Mouse (Mus musculus) megakaryocyte progenitor cell, adult 5-6 weeks (primary cell): Measurements from ENCODE around the gene Galk2. TPM values are rescaled to one million over a fixed set of nuclear protein-coding genes. Genes with fewer than 3 reads are reported as not detected.

Experiments used
- ATAC-seq: replicated peaks from 2 replicates; pipeline ENCODE4 v1.8.0; 2016; ENCODE audit warnings: mild to moderate bottlenecking, moderate TSS enrichment, inconsistent platforms; ENCODE audit not compliant: poor library complexity
- total RNA-seq, 2 experiments: library from RNA; stranded (forward) in 1 of 2; stranded (reverse) in 1 of 2; fragments of 157-497, 149-512 nt in 1 of 2; fragments of 200-1000 nt in 1 of 2; gene quantifications; 2 replicates each; pipeline versions ENCODE4 v1.2.3 to v1.2.4; 2015 to 2017

The Galk2 gene
- total RNA-seq, 2 experiments from 2014 or later, result 24.6 to 44.9 TPM

DNA sequence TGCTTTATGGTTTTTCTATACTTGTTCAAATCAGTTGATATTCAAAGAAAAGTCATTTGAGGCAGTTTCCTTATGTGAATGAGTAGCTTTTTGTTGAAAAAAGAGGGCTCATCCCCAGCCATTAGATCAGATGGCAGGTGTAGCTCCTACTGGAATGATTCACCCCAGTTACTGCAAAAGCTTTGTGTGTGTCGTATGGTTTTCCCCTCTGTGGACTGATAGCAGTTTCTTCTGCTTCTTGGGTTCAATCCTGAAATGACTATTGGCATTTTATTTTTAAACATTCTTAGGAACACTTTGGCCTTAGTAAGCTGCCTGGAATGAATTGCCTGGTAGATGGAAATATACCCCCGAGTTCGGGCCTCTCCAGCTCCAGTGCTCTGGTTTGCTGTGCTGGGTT, 37.4 kb downstream of the Galk2 start:
- no peak for ATAC-seq

DNA sequence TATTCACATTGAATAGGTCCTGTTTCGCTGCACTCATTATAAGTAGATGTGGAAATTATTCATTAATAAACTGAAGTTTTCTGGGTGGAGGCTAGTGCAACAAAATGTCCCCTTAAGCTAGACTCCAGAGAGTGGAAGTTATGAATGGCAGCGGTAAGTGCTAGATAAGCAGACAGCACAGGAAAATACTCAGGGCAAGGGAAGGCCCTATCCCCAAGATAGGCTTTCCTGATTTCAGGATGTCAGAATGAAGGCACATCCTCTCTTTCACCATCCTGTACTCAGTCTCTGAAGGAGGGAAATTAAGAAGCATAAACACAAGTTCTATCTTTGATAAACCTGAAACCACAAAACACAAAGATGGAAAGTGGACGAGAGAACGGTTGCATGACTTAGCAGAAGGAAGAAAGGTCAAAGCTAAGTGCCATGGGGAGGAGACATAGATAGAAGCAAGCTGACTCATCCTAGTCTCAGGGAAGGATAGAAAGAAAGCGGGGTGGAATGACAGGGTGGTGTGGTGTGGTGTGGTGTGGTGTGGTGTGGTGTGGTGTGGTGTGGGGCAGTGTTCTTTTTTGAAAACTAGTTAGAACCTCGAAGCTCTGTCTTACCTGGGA, 42.0 kb downstream of the Galk2 start:
- ATAC-seq, result peak; percentile 95

GRCm38 (mm10) chr2:125901426-125901825, 42.5 kb downstream of the Galk2 start:
- ATAC-seq, result no peak

DNA sequence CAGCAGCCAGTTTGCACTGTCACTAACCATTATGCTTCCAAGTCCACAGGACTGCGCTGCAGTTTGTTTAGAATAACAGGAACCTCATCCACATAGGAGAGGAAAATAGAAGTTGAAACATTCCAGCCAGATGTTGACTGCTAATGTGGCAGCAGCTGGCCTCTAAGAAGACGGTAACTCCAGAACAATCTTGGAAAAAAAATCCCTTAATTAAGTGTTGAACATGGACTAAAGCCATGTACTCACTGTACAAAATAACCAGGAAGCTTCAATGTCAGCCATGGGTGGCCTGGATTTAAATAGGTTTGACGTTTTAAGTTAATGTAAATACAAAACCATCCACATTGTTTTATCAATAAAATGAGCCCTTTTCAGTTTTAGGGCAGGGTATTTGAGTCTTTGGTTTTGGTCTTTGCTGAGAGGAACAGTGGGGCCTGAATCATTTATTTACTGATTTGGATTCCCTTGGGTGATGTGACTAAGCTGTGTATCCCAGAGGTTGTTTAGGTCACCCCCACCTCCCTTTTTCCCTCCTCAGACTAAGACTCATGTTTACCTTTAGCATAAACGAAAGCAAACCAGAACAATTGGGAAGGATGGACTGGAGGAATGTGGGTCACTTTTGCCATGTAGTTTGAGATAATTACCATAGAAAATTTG, 47.6 kb downstream of the Galk2 start:
- ATAC-seq, result no peak

GRCm38 (mm10) chr2:125907580-125908255, 48.8 kb downstream of the Galk2 start:
- ATAC-seq, result peak; percentile 58

DNA sequence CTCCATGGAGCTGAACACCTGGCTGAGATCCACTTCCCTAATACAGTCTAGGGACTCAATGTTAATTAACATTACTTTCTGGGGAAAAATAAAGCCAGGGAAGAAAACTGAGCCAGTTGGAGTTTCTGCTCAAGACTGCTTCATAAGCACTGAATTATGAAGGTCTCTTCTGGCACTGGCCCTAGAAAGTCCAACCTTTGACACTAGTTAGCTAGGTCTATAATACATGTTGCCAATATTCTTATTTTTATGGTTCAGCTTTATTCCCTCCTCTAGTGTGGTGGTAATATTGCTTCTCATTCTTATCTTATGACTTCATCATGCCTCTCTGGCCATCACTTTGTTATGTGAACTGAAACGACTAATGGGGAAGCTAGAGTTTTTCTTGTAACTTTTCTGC, 55.3 kb downstream of the Galk2 start:
- ATAC-seq, result no peak

GRCm38 (mm10) chr2:125914713-125915112, 55.8 kb downstream of the Galk2 start:
- no peak for ATAC-seq

DNA sequence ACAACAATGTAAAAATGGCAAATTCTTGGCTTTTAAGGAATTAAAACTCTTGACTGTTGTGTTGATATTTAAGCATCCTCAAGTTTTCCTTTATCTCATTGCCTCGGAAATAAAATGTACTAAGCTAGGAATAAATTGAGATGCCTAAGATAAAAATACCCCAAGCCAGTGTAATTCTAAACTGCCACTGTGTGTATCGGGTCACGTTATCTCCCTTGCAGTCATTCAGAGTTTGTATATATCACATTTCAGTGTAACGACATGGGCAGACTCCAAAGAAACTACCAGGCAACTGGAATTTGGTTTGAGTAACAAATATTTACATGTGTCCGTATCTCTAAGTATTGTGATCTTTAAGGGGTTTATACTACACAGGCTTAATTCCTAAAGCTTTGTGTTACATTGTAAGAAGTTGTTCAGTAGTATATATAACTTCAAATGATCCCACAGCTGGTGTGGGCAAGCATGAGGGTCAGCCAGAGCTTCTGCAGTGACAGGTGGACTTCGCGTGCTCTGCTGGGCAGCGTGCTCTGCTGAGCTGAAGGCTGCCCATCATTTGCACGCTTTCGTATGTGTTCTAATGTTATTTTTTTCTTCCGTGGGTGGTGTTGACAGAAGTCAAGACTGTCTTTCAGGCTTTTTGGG, 57.9 kb downstream of the Galk2 start:
- no peak for ATAC-seq

DNA sequence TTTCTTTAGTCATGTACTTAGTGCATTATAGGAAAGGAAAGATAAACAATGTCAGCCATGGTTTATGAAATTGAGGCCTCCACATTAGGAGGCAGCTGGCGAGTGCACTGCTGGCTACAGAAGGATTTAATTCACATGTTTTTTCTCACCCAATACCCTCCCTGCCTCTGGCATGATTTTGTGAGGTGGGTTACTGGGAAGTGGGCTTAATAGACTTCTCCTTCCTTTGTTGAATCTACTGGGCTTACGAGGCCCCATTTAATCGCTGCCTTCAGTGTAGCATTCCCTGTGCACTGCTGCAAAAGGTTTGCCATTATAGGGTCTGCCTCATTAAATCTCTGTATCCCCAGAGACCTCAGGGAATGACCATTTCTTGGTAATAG, 58.4 kb downstream of the Galk2 start:
- no peak for ATAC-seq

DNA sequence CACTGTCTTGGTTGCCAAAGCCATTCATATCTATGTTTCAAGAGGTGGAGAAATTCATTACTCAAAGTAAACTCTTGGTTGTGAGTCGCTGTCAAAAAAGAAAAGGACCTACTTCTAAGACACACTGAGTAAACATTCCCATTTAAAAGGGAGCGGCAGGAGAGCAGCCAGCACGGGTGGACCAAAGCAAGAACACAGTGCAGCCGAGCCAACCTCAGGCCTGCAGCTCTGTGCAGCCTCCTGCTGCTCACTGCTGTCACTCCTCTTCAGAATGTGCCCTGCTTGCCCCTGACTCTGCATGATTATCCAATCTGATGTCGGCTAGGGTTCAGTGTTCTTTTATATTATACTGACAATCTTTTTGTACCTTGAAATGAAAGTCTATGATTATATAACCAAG, 62.4 kb downstream of the Galk2 start:
- ATAC-seq, result no peak

DNA sequence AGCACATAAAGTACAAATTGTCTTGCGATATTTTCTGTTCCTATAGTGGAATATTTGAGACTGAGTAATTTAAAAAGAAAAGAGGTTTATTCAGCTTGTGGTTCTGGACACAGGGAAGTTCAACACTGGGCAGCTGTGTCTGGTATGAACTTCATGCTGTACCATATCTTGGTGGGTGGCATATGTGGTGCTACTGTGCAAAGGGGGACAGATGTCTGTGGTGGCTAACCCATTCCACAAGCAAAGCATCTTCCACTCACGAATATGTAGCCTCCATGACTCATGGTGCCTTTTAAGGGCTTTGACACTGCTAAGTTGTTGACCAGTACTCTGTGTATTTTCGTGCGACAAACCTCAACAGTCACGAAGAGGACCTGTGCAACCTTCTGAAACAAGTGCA, 63.2 kb downstream of the Galk2 start:
- ATAC-seq, result no peak

- ATAC-seq, result peak; percentile 90
These were observed 64.0 kb downstream of the Galk2 start for GRCm38 (mm10) chr2:125922877-125923276.

- ATAC-seq, result no peak
These were observed 64.4 kb downstream of the Galk2 start for GRCm38 (mm10) chr2:125923346-125923745.

- no peak for ATAC-seq
These were observed 65.6 kb downstream of the Galk2 start for GRCm38 (mm10) chr2:125924554-125924953.

GRCm38 (mm10) chr2:125925081-125925480, 66.2 kb downstream of the Galk2 start:
- no peak for ATAC-seq

GRCm38 (mm10) chr2:125929396-125929795, 70.5 kb downstream of the Galk2 start:
- no peak for ATAC-seq

DNA sequence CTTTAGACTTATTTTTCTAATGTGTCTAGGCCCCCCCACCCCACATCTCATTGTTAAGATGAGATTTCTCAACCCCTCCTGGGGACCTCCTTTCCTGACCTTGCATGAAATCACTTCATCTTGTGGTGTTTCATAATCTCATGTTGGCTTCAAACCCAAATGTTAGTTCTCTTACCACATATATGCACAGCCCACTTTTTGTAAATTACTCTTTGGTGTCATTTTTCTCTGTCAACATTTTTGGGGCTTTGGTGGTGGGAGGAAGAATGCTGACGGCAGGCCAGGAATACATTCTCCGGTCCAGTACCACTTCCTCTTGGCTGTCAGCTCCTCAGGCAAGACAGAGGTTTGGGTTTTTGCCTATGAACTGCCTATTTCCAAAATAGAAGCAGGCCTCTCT, 71.0 kb downstream of the Galk2 start:
- peak; percentile 64 for ATAC-seq

- ATAC-seq, result no peak
These were observed 72.3 kb downstream of the Galk2 start for GRCm38 (mm10) chr2:125931193-125931592.

DNA sequence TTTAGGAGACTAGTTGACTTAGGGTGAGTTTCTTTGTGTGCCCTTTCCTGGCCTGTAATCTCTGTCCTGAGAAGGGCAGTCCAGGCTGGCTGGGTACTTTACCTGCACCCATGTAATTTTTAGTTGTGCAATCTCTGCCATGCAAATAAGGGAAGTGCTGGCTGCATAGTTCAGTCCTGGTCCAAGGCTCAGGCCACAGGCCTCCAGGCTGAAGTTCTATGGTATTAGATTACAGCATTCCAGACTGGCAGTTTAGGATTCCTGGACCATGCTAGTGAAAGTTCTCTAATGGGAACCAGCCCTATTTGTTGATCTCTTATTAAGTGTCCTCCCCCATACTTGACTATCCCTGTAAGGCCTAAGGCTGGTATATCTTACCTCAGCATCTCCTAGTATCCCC, 73.8 kb downstream of the Galk2 start:
- peak; percentile 67 for ATAC-seq

GRCm38 (mm10) chr2:125933977-125934376, 75.1 kb downstream of the Galk2 start:
- no peak for ATAC-seq

GRCm38 (mm10) chr2:125936396-125936795, 77.5 kb downstream of the Galk2 start:
- 0 out of 2 replicates have a peak, but pooled peaks have one; percentile 54 for ATAC-seq
